Mouse (Mus musculus) ES-Bruce4 (cell line): ENCODE measurements around the gene B3gnt2.

ENCODE experiments used
- CTCF ChIP-seq: IDR thresholded peaks from one replicate; pipeline ENCODE4 v1.8.1; 2011; ENCODE audit warnings: low read depth, low read length
- POLR2A ChIP-seq: IDR thresholded peaks from one replicate; pipeline ENCODE4 v1.8.1; 2011; ENCODE audit warnings: low read length; ENCODE audit not compliant: insufficient read depth

GRCm38 (mm10) chr11:22847732-22848648 lies 12.8 kb downstream of the B3gnt2 start:
- TF ChIP-seq POLR2A (no peak), CTCF (no peak)
